Mouse (Mus musculus): ENCODE data around the gene Pdgfc. TPM values are rescaled to one million over a fixed set of nuclear protein-coding genes. Genes with fewer than 3 reads are reported as not detected.

The Pdgfc gene
- total RNA-seq, 2 experiments from 2014 or later: 4.6 to 6.4 TPM

Other genes with a start within 250 kb of the Pdgfc start
- gene Gria2, start 233.6 kb upstream of the Pdgfc start, total RNA-seq (2021): 100 to 1,000 TPM; 669 to 720 TPM
- 100 to 1,000 TPM; 137 to 149 TPM for gene Glrb, start 122.8 kb upstream of the Pdgfc start, total RNA-seq (2021)

Data from layer of hippocampus, postnatal 36 days (tissue).